Mouse (Mus musculus) MEL-GATA-1-ER (cell line): ENCODE measurements around the gene Fam24a.

Source experiments
- DNase-seq: peaks from one replicate; pipeline ENCODE4 v3.0.0-alpha.2; 2012; ENCODE audit warnings: low read depth; ENCODE audit errors: extremely low read depth

Fam24a gene

GRCm38 (mm10) chr7:131333564-131333963 lies at the start of gene Fam24a:
Gene Fam24a, plus strand, starts transcription at chr7:131333864.
- DNase-seq = no peak

GRCm38 (mm10) chr7:131297151-131297550 lies 36.5 kb upstream of the Fam24a start:
- no peak for DNase-seq

GRCm38 (mm10) chr7:131303340-131303739 lies 30.3 kb upstream of the Fam24a start:
- no peak for DNase-seq

- DNase-seq = no peak
Observed at GRCm38 (mm10) chr7:131306733-131307132, 26.9 kb upstream of the Fam24a start.

GRCm38 (mm10) chr7:131314493-131314892 lies 19.2 kb upstream of the Fam24a start:
- no peak for DNase-seq

GRCm38 (mm10) chr7:131317587-131317986 lies 16.1 kb upstream of the Fam24a start:
- DNase-seq = no peak

- no peak for DNase-seq
Observed at GRCm38 (mm10) chr7:131318340-131318739, 15.3 kb upstream of the Fam24a start.

- DNase-seq = no peak
Observed at GRCm38 (mm10) chr7:131322192-131322591, 11.5 kb upstream of the Fam24a start, which contains the start of gene Cuzd1. Gene Cuzd1, minus strand, starts transcription at chr7:131322292.

- no peak for DNase-seq
Observed at GRCm38 (mm10) chr7:131327054-131327453, 6.6 kb upstream of the Fam24a start.

GRCm38 (mm10) chr7:131329416-131329815 lies 4.2 kb upstream of the Fam24a start, which contains the start of gene Fam24b:
Gene Fam24b, minus strand, starts transcription at chr7:131329516.
- no peak for DNase-seq

- DNase-seq = peak; percentile 24
Observed at GRCm38 (mm10) chr7:131331688-131332087, 2.0 kb upstream of the Fam24a start.

GRCm38 (mm10) chr7:131337502-131338068 lies 3.9 kb downstream of the Fam24a start:
- no peak for DNase-seq

GRCm38 (mm10) chr7:131345856-131346541 lies 12.3 kb downstream of the Fam24a start:
- no peak for DNase-seq

- DNase-seq = no peak
Observed at GRCm38 (mm10) chr7:131356105-131356504, 22.4 kb downstream of the Fam24a start.

- DNase-seq = no peak
Observed at GRCm38 (mm10) chr7:131362269-131362614, 28.6 kb downstream of the Fam24a start.

GRCm38 (mm10) chr7:131362615-131363300 lies 29.1 kb downstream of the Fam24a start, which contains the start of gene 2310057M21Rik:
Gene 2310057M21Rik, minus strand, starts transcription at chr7:131362759.
- DNase-seq = peak; percentile 95

- DNase-seq = no peak
Observed at GRCm38 (mm10) chr7:131364131-131364530, 30.5 kb downstream of the Fam24a start.

GRCm38 (mm10) chr7:131370648-131371469 lies 37.2 kb downstream of the Fam24a start, which contains the start of gene Pstk:
Gene Pstk, plus strand, starts transcription at chr7:131371141.
- DNase-seq = peak; percentile 77

GRCm38 (mm10) chr7:131371470-131371860 lies 37.8 kb downstream of the Fam24a start:
- DNase-seq = peak; percentile 39

GRCm38 (mm10) chr7:131371880-131372651 lies 38.4 kb downstream of the Fam24a start:
- peak; percentile 79 for DNase-seq
